Mouse (Mus musculus) gastrocnemius, postnatal 14 days (tissue): ENCODE results near the gene Tmem143. TPM values are rescaled to one million over a fixed set of nuclear protein-coding genes. Genes with fewer than 3 reads are reported as not detected.
A peak's percentile ranks its signal among the peaks of the same experiment; 100 is the strongest.
"Not testable (repeated sequence)": the region's sequence is repeated elsewhere in the genome, so short reads cannot be mapped to it uniquely, and the experiment has no call there.

Source experiments
- DNase-seq: peaks from one replicate; pipeline ENCODE4 v3.0.0; 2021; ENCODE audit warnings: mixed read lengths
- intact Hi-C: fragments of 180-260 bp; cut with DNase I; formaldehyde crosslinking; loops from one replicate; pipeline ENCODE4 v1.15.1; 2025; ENCODE audit warnings: low total_unique reads
- total RNA-seq, 2 experiments: library from RNA; stranded (reverse); gene quantifications; 2 replicates each; pipeline ENCODE4 v1.2.3; 2021

Tmem143 gene
- total RNA-seq, 2 experiments from 2014 or later = 49.2 to 61.0 TPM

DNA sequence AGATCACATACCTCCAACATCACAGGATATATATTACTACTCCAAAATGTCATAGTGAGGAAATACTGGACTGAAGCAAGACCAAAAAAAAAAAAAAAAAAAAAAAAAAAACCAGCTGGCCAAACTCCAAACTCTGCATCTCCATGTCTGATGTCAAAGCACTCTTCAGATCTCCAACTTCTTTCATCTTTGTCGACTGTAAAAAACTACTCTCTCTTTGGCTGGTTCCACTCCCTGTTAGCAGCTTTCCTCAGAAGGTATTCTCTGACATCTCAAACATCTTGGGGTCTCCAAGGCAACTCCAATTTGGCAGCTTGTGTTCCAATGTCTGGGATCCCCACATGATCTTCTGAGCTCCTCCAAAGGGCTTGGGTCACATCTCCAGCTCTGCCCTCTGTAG, 18.5 kb upstream of the Tmem143 start, which contains the start of gene Grin2d:
Gene Grin2d (minus strand): TSS at position 101 of the 400 bp plus-strand sequence.
- intact Hi-C loops, DNase-seq: not testable (repeated sequence)

DNA sequence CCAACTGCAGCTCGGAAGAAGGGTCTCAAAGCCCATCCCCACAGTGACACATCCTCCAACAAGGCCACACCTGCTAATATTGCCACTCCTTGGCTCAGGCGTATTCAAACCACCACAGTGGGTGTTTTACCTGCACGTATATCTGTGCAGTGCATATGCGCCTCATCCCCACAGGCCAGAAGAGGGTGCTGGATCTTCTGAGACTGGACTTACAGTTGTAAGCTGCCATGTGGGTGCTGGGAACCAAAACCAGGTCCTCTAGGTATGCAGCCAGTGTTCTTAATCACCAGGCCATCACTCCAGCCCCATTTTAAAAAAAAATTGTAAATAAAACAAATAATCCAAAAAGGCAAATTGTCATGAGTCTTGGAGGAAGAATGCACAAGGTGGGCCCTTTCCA, 16.2 kb upstream of the Tmem143 start:
- DNase-seq = no peak
- intact Hi-C loops = no loop called here

DNA sequence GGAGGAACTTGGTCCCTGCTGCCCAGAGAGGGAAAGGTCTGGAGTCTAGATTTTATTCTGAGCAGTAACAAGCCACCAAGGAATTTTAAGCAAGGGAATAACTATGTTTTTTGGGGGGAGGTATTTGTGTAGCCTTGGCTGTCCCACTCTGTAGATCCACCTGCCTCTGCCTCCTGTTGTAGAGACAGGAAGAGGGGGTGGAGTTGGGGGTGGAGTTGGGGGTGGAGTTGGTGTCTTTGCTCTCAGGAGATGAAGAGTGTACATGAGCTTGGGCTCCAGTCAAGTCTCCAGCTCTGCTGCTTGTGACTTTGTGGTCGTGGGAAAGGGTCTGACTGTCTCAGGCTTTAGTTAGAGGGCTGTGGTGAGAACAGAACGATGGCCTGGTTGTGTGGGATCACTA, 15.7 kb upstream of the Tmem143 start:
- DNase-seq = no peak
- intact Hi-C loops = no loop called here

DNA sequence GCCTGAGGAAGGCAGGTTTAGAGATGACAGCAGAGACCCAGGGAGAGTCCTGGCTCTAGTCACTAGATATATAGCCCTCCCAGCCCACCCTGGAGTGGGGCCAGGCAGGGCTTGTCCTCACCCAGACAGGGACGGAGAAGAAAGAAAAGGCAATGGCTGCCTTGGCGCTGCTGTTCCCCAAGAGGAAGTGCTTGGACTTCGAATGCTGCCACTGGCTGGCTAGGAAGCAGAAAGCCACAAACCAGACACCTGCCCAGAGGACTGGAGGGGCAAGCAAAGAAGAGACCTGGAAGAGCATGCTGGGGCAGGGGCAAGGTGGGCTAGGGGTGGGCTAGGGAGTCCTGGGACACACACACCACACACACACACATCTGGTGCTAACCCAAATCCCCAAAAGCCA, 9.5 kb upstream of the Tmem143 start:
- intact Hi-C loops = no loop called here
- DNase-seq = no peak

DNA sequence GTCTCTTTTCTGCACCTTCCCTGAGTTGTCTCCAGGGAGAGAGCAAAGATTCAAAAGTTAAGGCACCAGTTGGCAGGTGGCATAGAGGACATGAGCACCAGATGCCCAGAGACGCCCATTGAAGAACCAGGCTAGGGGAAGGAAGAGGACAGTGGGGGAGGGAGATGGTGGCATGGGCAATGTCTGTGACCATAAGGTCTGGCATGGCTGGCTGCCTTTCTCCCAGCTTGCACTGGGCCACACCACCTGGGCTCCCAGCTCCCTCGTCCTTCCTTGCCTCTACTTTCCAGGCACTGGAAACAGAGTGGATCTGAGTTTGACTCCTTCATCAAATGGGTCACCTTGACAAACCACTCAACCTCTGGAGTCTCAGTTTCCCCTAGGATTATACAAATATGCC, 4.1 kb upstream of the Tmem143 start:
- no peak for DNase-seq
- intact Hi-C loops = no loop called here

DNA sequence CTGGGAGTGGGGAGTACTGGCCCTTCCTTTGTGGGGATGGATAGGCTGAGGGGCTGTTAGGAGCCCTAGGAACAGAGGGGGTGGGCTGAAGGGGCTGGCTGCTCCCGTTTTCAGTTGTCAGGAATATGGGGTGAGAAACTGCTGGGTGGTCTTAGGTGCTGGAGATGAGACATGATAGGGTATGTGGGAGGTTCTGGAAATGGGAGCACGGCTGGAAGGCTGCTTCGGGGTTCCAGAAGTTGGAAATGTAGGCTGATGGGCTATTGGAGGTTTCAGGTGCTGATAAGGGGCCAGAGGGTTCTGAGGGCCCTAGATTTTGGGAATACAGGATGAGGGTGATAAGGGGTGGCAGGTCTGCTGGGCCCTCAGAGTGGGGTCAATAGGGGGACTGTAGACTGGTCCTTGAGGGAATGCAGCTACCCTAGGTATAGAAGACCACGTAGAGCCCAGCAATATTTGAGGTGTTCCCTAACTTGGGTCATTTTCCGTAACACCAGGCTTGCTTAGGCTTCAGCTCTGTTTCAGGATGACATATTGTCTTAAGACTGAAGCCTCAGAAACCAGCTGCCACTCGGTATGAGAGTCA, 717 bp upstream of the Tmem143 start:
- intact Hi-C loops = no loop called here
- no peak for DNase-seq

DNA sequence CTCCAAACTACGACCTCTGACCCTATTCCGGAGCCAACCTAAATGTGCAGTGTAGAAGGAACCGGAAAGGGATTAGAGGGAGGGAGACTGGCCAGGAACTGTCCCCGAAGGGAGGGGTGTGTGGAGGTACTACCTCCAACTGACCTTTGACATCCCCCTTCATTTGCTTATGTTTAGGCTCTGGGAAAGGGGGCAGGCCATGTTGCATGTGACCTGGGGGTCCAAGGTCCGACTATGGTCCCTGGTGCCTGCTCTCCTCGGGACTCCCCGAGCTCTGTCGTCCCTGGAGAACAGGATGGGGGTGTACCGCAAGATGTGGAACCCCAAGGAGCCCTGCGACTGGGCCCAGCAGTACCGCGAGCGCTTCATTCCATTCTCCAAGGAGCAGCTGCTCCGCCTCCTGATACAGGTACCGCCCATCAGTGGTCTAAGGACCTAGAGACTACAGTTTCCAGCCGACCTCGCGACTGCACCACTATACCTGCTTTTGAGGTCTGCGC, 567 bp downstream of the Tmem143 start:
- peak; percentile 40 for DNase-seq
- intact Hi-C loops = no loop called here

DNA sequence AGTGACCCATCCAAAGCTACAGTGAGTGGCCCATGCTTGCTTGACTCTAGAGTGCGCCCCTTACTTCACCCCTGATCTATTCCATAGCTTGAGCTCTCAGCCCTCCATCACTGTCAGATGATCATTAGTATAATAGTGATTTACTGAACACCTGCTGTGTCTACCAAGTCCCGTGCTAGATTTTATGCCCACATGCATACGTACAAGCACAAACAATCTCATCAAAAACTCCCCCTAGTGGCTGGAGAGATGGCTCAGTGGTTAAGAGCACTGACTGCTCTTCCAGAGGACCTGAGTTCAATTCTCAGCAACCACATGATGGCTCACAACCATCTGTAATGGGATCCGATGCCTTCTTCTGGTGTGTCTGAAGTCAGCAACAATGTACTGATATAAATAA, 1.4 kb downstream of the Tmem143 start:
- intact Hi-C loops, DNase-seq: not testable (repeated sequence)

DNA sequence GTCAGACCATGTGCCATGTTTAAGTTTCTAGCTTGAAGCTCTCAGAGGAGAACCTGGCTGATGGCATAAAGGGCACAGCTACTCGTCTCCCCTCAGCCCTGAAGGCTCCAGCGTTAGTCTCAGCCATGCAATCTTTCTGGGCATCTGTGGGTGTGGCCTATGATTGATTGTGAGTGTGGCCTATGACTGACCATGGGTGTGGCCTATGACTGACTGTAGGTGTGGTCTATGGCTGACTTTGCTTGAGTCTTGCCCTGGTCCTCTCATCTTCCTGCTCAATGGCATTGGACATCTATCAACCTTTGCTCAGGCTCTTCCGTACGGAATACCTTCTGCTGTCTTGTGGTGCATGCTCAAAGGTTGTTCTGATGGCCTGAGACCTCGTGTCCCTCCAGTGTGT, 4.8 kb downstream of the Tmem143 start:
- peak; percentile 23 for DNase-seq
- intact Hi-C loops = no loop called here

DNA sequence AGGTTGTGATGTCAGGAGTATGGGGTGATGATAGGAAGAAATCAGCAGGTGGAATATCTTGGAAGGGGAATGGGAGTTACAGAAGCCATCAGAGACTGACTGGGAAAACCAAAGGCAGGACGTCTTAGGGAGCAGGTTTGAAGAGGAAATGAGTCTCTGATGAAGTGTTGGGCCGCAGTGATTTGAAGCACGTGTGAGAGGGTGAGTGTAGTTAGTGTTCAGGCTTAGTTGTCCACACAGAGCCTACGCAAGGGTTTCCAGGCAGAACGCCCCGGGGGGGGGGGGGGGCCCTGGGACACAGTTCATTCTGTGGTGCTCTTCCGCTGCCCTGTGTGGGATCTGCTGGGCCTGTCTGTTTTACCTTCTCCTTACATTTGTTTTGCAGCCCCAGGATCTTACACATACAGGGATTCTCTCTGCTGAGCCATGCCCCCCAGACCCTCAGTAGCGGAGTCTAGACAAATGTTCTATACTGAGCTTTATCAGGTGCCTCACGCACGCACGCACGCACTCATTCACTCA, 5.8 kb downstream of the Tmem143 start:
- no peak for DNase-seq
- intact Hi-C loops = no loop called here

DNA sequence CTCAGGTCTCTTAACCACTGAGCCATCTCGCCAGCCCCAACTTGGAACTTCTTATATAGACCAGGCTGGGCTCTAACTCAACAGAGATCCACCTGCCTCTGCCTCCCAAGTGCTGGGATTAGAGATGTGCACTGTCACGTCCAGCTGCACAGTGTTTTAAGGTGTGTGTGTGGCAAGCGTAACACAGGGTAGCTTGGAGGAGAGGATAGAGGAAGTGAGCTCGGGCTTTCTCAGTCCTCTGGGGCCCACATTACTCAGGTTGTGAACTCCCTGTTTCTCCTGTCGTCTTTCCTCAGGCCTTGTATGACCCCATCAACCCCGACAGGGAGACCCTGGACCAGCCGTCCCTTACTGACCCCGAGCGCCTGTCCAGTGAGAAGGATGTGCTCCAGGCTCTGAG, 9.9 kb downstream of the Tmem143 start:
- no peak for DNase-seq
- intact Hi-C loops = no loop called here

DNA sequence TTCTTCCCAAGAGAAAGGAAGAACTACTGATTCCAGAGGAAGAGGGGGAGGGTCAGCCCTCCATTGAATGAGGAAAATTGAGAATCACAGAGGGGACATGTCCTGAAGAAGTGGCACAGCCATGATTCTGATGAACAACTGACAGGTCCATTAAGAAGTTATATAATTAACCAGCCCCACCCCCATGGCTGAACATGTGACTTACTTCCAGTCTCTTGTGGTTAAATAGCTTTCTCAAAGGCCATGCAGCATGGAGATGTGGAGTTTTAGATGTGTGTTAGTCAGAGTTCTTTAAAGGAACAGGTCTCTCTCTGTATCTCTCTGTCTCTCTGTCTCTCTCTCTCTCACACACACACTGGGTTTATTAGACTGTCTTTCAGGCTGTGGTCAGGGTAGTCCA, 11.6 kb downstream of the Tmem143 start:
- intact Hi-C loops = no loop called here
- DNase-seq = no peak

DNA sequence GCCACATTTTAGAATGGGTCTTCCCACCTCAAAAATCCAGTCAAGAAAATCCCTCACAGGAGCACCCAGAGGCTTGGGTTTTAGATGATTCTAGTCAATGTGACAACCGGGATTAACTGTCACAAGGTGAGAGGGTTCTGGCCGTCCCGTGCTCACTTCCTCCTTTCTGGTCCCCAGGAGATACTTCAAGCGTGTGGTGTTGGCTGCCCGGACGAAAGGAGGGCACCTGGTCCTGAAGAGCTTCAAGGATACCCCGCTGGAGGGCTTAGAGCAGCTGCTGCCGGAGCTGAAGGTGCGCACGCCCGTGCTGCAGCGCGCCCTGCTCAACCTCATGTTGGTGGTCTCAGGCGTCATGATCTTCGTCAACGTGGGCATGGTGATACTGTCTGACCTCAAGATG, 12.4 kb downstream of the Tmem143 start:
- no peak for DNase-seq
- intact Hi-C loops = no loop called here

DNA sequence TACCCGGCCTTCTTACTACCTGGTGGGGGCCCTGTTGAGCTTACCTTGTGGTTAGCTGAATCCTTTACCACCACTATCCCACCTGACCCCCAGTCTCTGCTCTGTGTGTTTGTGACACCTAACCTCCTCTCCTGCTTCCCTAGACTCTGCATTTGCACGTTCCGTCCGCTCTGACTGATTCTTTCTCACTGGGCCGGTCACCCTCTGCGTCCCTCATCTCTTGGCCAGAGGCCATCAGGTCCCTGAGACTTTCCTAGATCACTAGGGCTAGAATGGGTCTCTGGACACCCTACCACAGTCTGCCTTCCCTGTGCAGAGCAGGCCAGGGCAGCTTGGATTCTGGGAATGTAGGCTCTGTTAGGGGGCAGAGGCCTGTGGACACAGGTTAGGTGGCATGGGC, 17.3 kb downstream of the Tmem143 start:
- no peak for DNase-seq
- intact Hi-C loops = no loop called here

DNA sequence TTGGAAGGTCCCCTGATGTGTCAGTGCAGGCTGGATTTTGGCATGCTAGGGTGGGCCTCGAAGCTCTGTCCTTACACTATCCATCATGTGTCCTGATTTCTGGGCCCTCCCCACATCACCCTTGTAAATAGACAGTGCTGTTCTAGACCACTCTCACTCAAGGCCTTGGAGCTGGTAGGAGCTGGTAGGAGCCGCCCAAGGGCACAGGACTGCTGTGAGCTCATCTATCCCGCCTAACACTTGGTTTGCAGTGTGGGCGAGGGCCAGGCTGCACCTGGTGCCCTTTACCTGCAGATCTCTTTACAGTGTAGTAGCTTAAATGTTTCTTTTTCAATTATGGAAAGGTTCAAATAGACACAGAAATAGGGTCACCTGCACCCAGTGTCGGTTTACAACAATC, 18.3 kb downstream of the Tmem143 start:
- no peak for DNase-seq
- intact Hi-C loops = no loop called here

DNA sequence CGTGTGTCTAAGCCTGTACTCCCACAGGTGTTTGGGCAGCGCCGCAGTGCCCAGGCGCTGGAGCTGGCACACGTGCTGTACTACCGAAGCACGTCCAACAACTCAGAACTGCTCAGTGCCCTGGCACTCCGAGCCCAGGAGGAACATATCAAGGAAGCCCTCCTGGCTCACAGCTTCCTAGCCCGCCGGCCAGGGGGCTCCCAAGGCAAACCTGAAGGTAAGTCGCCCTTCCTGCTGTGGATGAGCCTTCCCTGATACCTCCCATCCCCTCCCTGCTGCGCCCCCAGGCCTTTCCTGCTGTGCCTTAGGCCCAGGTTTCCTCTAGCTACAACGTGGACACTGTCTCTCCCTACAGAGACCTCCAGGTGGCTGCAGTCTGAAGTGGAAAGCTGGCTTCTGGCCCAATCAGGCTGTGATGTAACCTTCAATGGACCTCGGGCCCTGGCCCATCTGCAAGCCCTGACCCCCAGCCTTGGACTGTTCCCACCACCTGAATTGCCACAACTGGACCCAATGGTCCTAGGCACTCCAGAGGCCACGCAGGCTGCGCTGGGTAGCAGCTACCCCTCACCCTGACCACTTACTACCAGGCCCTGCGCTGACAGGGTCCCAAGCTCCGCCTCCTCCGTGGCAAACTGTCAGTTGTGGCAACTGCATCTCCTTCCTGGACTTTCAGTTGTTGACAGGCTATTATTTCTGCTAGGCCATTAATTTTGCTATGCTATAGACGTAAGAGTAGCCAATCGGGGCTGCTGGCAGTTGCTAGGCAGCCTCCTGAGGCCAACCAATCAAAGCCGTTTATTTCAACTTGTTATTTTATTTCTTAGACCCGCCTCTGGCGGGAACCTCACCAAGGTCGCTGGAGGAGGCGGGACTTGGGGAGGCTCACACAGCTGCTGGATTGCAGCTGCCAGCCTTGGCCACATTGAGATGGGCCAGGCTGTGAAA, 19.6 kb downstream of the Tmem143 start:
- intact Hi-C loops = no loop called here
- DNase-seq = peak; percentile 90

DNA sequence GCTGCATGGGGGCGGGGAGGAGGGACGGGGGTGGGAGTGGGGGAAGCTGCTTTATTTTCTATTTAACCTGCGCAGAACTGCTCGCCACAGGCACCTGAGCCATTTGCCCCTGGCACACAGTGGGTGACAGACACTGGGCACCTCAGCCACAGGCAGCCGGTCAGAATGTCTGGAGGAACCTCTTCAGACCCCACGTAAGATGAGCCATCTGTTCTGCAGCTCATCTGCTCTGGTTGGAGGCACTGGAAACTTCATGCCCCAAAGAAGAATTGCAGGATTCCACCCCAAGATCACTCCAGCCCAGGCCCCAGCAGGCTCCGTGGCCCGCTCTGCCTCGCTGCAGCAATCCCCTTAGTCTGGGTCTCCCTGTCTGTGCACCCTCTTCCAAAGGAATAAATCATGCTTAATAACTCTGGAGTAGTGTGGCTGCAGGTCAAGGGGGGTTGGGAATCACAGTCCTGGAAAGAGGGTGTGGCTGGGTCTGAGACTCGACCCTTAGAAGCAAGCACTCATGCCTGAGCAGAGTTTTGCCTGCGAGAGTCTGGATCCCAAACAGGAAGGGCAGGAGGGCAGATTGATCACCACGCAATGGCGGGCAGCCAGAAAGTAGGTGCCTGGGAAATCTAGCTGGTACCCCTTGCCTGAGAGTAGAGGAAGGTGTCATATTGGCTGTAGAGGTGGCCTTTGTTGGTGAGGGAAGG, 20.4 kb downstream of the Tmem143 start:
- intact Hi-C loops = no loop called here
- DNase-seq = no peak

DNA sequence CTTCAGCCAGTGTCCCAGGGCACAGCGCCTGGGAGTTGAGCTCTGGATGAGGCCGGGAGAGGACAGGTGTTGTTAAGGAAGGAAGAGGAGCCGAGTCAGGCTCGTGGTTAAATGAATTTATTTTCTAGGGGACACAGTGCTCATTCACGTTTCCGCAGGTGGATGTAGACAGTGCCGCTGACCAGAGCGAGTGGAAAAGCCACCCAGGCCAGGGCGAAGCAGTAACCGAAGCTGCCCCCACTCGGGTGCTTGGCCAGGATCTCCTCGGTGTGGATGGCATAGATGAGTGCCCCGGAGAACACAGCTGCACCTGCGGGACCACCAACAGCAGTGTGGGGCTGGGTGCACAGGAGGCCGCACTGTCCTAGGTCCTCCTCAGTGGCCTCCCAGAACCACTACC, 21.2 kb downstream of the Tmem143 start:
- no peak for DNase-seq
- intact Hi-C loops = no loop called here

DNA sequence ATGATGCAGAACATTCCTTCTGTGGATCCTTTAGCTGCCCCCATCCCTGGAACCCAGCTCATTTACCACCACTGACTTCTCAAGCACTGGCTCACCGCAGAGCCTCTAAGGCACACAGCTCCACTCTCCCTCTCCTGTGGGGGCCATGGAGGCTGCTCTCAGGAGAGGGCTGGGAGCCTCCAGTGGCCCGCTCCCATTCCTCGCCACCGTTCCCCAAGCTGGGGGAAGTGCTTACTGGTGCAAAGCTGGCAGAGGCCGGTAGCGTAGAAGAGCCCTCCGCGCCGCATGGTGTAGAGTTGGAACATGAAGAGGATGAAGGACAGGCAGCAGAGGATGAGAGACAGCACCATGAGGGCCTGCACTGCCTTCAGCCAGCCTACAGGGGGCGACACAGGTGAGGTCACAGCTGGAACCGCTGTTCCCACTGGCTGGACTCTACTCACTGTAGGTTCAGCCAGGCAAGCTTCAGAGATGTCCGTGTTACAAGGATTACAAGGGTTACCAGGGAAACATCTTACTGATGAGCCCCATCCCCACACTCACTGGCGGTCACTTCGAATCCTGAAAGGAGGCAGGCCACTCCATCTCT, 22.4 kb downstream of the Tmem143 start:
- intact Hi-C loops = no loop called here
- DNase-seq = peak; percentile 25

DNA sequence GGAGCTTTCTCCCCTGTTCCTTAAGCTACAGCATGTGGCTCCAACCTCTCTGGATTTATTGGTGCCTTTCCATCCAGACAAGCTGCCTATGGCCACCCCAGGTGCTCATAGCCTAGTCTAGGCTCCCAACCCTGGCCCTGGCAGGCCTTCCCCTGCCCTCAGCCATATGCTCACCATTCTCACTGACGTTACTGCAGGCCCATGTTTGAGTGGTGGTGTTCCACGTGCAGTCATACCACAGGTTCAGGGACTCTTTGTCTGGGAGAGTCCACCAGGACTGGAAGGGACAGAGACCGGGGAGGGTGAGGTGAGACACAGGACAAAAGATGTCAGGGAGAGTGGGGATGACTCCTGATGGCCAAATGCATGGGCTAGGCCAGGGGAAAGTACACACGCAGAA, 23.0 kb downstream of the Tmem143 start:
- intact Hi-C loops = no loop called here
- DNase-seq = no peak
